Mouse (Mus musculus) liver, adult 2 months (tissue): ENCODE measurements at regions not wholly inside any gene's neighbourhood (a gene's known extent, or its start where the extent isn't known, plus 50 kb on each side); places are given as distances from the start of the nearest gene placed in this dataset.
A peak's percentile ranks its signal among the peaks of the same experiment; 100 is the strongest.

Experiments
- DNase-seq: peaks from one replicate; pipeline ENCODE4 v3.0.0-alpha.2; 2011; ENCODE audit warnings: low read depth, low spot score; ENCODE audit errors: extremely low read depth
- H3K27ac ChIP-seq: fragments of 200-500 bp; replicated peaks from 2 replicates; pipeline ENCODE4 v1.5.1; 2012; ENCODE audit warnings: low read depth, mild to moderate bottlenecking, control low read depth, inconsistent platforms, low read length; ENCODE audit not compliant: insufficient read depth
- H3K27me3 ChIP-seq: fragments of 200-500 bp; 2 replicates; pipeline ENCODE4 v1.6.1; 2012; ENCODE audit warnings: mild to moderate bottlenecking, moderate library complexity, low read length, inconsistent platforms; ENCODE audit not compliant: control insufficient read depth, insufficient read depth
- H3K36me3 ChIP-seq: fragments of 200-500 bp; 2 replicates; pipeline ENCODE4 v1.6.1; 2012; ENCODE audit warnings: low read length, inconsistent platforms; ENCODE audit not compliant: control insufficient read depth, insufficient read depth
- H3K4me1 ChIP-seq: fragments of 200-500 bp; 2 replicates; pipeline ENCODE4 v1.6.1; 2011; ENCODE audit warnings: low read length; ENCODE audit not compliant: control insufficient read depth, insufficient read depth
- H3K4me3 ChIP-seq: fragments of 200-500 bp; 2 replicates; pipeline ENCODE4 v1.5.1; 2011; ENCODE audit warnings: low read depth, mild to moderate bottlenecking, control low read depth, low read length, moderate library complexity; ENCODE audit not compliant: insufficient read depth
- H3K79me2 ChIP-seq: fragments of 200-500 bp; 2 replicates; pipeline ENCODE4 v1.6.1; 2012; ENCODE audit warnings: inconsistent platforms, mild to moderate bottlenecking, low read length, moderate library complexity; ENCODE audit not compliant: control insufficient read depth, insufficient read depth
- H3K9ac ChIP-seq: fragments of 200-500 bp; 2 replicates; pipeline ENCODE4 v1.6.1; 2012; ENCODE audit warnings: low read depth, mild to moderate bottlenecking, control low read depth, inconsistent platforms, low read length
- CTCF ChIP-seq: fragments of 200-500 bp; IDR thresholded peaks from 2 replicates; pipeline ENCODE4 v1.5.1; 2011; ENCODE audit warnings: low read depth, low read length, control low read depth
- POLR2A ChIP-seq: fragments of 200-500 bp; IDR thresholded peaks from 2 replicates; pipeline ENCODE4 v1.6.1; 2011; ENCODE audit warnings: low read length, control low read depth; ENCODE audit not compliant: insufficient read depth; ENCODE audit errors: extremely low read depth
- WGBS: fragments of 180-500 bp; shearing (Covaris S2); methylation state at CpG from one replicate; pipeline ENCODE4 v1.1.7; 2018; 5-methylcytosine and 5-hydroxymethylcytosine counted together

- H3K36me3 ChIP-seq, result no peaks in the 10 kb centered on the region
- H3K9ac ChIP-seq, result no peak overlapping the region
- H3K79me2 ChIP-seq, result no peaks in the 10 kb centered on the region
- H3K4me3 ChIP-seq, result no peak overlapping the region
- H3K27me3 ChIP-seq, result no peaks in the 10 kb centered on the region
- TF ChIP-seq CTCF, result no peak
- no peak for TF ChIP-seq POLR2A
- no peak overlapping the region for H3K27ac ChIP-seq
- no peak for DNase-seq
- no peaks in the 10 kb centered on the region for H3K4me1 ChIP-seq
- 91% methylated on average over 12 of the region's 12 CpGs for WGBS
Observed at GRCm38 (mm10) chr2:166474601-166475000, 239.0 kb downstream of the Prex1 start.

GRCm38 (mm10) chr2:166471257-166471753 is 242.3 kb downstream of the Prex1 start:
- Histone ChIP-seq H3K4me3 (no peak overlapping the region), H3K9ac (no peak overlapping the region), H3K4me1 (0 out of 2 replicates have a peak, but pooled peaks cover 2% of the 10 kb centered on the region), H3K36me3 (no peaks in the 10 kb centered on the region), H3K27me3 (no peaks in the 10 kb centered on the region), H3K79me2 (no peaks in the 10 kb centered on the region), H3K27ac (0 out of 2 replicates have a peak overlapping the region, but pooled peaks have one; percentile 3)
- DNase-seq, result peak; percentile 7
- TF ChIP-seq POLR2A (no peak), CTCF (no peak)
- WGBS, result 68% methylated on average over 6 of the region's 6 CpGs

GRCm38 (mm10) chr2:166469046-166469593 is 244.5 kb downstream of the Prex1 start:
- H3K27ac ChIP-seq, result no peak overlapping the region
- no peak overlapping the region for H3K4me3 ChIP-seq
- TF ChIP-seq CTCF (no peak), POLR2A (no peak)
- H3K36me3 ChIP-seq, result no peaks in the 10 kb centered on the region
- H3K79me2 ChIP-seq, result no peaks in the 10 kb centered on the region
- H3K27me3 ChIP-seq, result no peaks in the 10 kb centered on the region
- WGBS, result 74% methylated on average over 9 of the region's 9 CpGs
- H3K9ac ChIP-seq, result no peak overlapping the region
- 0 out of 2 replicates have a peak, but pooled peaks cover 2% of the 10 kb centered on the region for H3K4me1 ChIP-seq
- no peak for DNase-seq

DNA sequence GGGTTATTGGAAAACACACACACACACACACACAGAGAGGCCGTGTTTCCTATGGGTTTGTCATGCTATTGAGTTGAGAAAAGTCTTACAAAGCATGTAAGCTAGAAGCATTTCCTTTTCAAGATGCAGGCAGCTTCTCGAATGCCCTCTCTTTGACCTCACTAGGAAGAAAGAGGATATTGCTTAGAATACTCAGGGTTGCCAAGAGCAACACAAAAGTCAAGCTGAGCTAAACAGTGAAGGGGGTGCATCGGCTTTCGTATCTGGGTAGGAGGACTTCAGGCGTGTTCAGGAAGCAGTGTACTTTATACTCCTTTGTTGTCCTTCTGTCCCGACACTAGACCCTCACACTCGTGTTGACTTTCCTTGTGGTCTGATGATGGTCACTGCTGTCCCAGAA is 246.5 kb downstream of the Prex1 start:
- Histone ChIP-seq H3K9ac (no peak overlapping the region), H3K79me2 (no peaks in the 10 kb centered on the region), H3K27ac (no peak overlapping the region), H3K4me3 (no peak overlapping the region), H3K36me3 (no peaks in the 10 kb centered on the region), H3K27me3 (no peaks in the 10 kb centered on the region), H3K4me1 (0 out of 2 replicates have a peak, but pooled peaks cover 2% of the 10 kb centered on the region)
- TF ChIP-seq POLR2A, result no peak
- no peak for TF ChIP-seq CTCF
- peak; percentile 21 for DNase-seq
- WGBS, result 56% methylated on average over 7 of the region's 7 CpGs

- Histone ChIP-seq H3K79me2 (no peaks in the 10 kb centered on the region), H3K27me3 (no peaks in the 10 kb centered on the region), H3K4me3 (no peak overlapping the region), H3K36me3 (no peaks in the 10 kb centered on the region), H3K9ac (no peak overlapping the region), H3K27ac (no peak overlapping the region), H3K4me1 (0 out of 2 replicates have a peak, but pooled peaks cover 2% of the 10 kb centered on the region)
- WGBS, result 62% methylated on average over 5 of the region's 5 CpGs
- no peak for DNase-seq
- no peak for TF ChIP-seq CTCF
- TF ChIP-seq POLR2A, result no peak
Observed at GRCm38 (mm10) chr2:166465531-166465930, 248.1 kb downstream of the Prex1 start.

DNA sequence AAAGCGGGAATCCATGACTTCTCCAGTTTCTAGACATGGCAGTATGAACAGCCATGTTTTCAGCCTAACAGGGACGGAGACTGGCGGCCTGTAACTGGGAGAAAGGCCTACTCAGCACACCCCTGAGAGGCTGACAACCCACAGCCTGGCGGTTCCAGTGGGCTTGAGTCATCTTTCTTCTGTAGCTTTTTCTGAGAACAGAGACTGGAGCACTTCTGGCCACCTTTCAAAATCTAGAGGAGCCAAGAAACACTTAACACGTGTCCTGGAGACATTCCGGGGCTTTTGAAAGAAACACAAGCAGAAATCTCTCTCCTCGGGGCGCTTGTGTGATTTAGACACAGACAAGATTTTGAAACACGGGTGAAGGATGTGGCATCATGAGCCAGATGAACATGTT is 250.1 kb downstream of the Prex1 start:
- no peaks in the 10 kb centered on the region for H3K79me2 ChIP-seq
- no peaks in the 10 kb centered on the region for H3K27me3 ChIP-seq
- no peak overlapping the region for H3K4me3 ChIP-seq
- TF ChIP-seq CTCF (no peak), POLR2A (no peak)
- 87% methylated on average over 9 of the region's 9 CpGs for WGBS
- no peak overlapping the region for H3K27ac ChIP-seq
- peaks cover 2% of the 10 kb centered on the region; the same call in 1 of the 2 replicates for H3K4me1 ChIP-seq
- DNase-seq, result no peak
- no peak overlapping the region for H3K9ac ChIP-seq
- H3K36me3 ChIP-seq, result no peaks in the 10 kb centered on the region
